Mouse (Mus musculus): Measurements from ENCODE around the gene Mosmo. TPM values are rescaled to one million over a fixed set of nuclear protein-coding genes. Genes with fewer than 3 reads are reported as not detected.

Gene Mosmo
- polyA plus RNA-seq, 1 experiment from 2014 or later = 13.3 TPM

- ATAC-seq (ENCODE audit: insufficient read depth, low FRiP score, low TSS enrichment) (no peak), DNase-seq (ENCODE audit: low spot score) (no peak)
- Histone ChIP-seq H3K4me1 (ENCODE audit: control insufficient read depth, insufficient read depth, low read length) (no peaks in the 10 kb centered on the region), H3K9ac (ENCODE audit: low read length) (no peak within 1 kb of the TSS), H3K4me3 (ENCODE audit: low read depth, low read length) (no peak within 1 kb of the TSS), H3K4me2 (ENCODE audit: low read depth) (no peak within 1 kb of the TSS), H3K27ac (ENCODE audit: low read depth, low read length) (no peak within 1 kb of the TSS), H3K9me3 (ENCODE audit: control insufficient read depth, low read length) (no peaks in the 10 kb centered on the region), H3K27me3 (ENCODE audit: control insufficient read depth, insufficient read depth, low read length) (no peaks in the 10 kb centered on the region), H3K36me3 (ENCODE audit: control insufficient read depth, insufficient read depth, low read length) (no peaks in the 10 kb centered on the region)
- 76% methylated on average over 6 of the region's 6 CpGs for WGBS
These were observed 61.6 kb downstream of the Mosmo start, which contains the start of gene Vwa3a for GRCm38 (mm10) chr7:120739018-120739417. TSS of gene Vwa3a (plus strand) at chr7:120739318.

- Histone ChIP-seq H3K27ac (ENCODE audit: low read depth, low read length) (no peak overlapping the region), H3K4me1 (ENCODE audit: control insufficient read depth, insufficient read depth, low read length) (no peaks in the 10 kb centered on the region), H3K4me2 (ENCODE audit: low read depth) (no peak overlapping the region), H3K9ac (ENCODE audit: low read length) (no peak overlapping the region), H3K36me3 (ENCODE audit: control insufficient read depth, insufficient read depth, low read length) (no peaks in the 10 kb centered on the region), H3K4me3 (ENCODE audit: low read depth, low read length) (no peak overlapping the region), H3K9me3 (ENCODE audit: control insufficient read depth, low read length) (no peaks in the 10 kb centered on the region), H3K27me3 (ENCODE audit: control insufficient read depth, insufficient read depth, low read length) (no peaks in the 10 kb centered on the region)
- WGBS = 18% methylated on average over 5 of the region's 5 CpGs
- ATAC-seq (ENCODE audit: insufficient read depth, low FRiP score, low TSS enrichment) = no peak
- DNase-seq (ENCODE audit: low spot score) = no peak
These were observed 62.2 kb downstream of the Mosmo start for GRCm38 (mm10) chr7:120739558-120740101.

- Histone ChIP-seq H3K27me3 (ENCODE audit: control insufficient read depth, insufficient read depth, low read length) (no peaks in the 10 kb centered on the region), H3K9ac (ENCODE audit: low read length) (no peak overlapping the region), H3K9me3 (ENCODE audit: control insufficient read depth, low read length) (no peaks in the 10 kb centered on the region), H3K4me2 (ENCODE audit: low read depth) (no peak overlapping the region), H3K36me3 (ENCODE audit: control insufficient read depth, insufficient read depth, low read length) (no peaks in the 10 kb centered on the region), H3K27ac (ENCODE audit: low read depth, low read length) (no peak overlapping the region), H3K4me1 (ENCODE audit: control insufficient read depth, insufficient read depth, low read length) (no peaks in the 10 kb centered on the region), H3K4me3 (ENCODE audit: low read depth, low read length) (no peak overlapping the region)
- DNase-seq (ENCODE audit: low spot score) (no peak), ATAC-seq (ENCODE audit: insufficient read depth, low FRiP score, low TSS enrichment) (no peak)
- WGBS = 75% methylated on average over 14 of the region's 14 CpGs
These were observed 66.2 kb downstream of the Mosmo start for GRCm38 (mm10) chr7:120743366-120744351.

- Histone ChIP-seq H3K9me3 (ENCODE audit: control insufficient read depth, low read length) (no peaks in the 10 kb centered on the region), H3K36me3 (ENCODE audit: control insufficient read depth, insufficient read depth, low read length) (no peaks in the 10 kb centered on the region), H3K4me3 (ENCODE audit: low read depth, low read length) (no peak overlapping the region), H3K27ac (ENCODE audit: low read depth, low read length) (no peak overlapping the region), H3K27me3 (ENCODE audit: control insufficient read depth, insufficient read depth, low read length) (no peaks in the 10 kb centered on the region), H3K4me2 (ENCODE audit: low read depth) (no peak overlapping the region), H3K4me1 (ENCODE audit: control insufficient read depth, insufficient read depth, low read length) (no peaks in the 10 kb centered on the region), H3K9ac (ENCODE audit: low read length) (no peak overlapping the region)
- 93% methylated on average over 6 of the region's 6 CpGs for WGBS
- ATAC-seq (ENCODE audit: insufficient read depth, low FRiP score, low TSS enrichment) (no peak), DNase-seq (ENCODE audit: low spot score) (no peak)
These were observed 67.2 kb downstream of the Mosmo start for GRCm38 (mm10) chr7:120744606-120745005.

GRCm38 (mm10) chr7:120746029-120746428 lies 68.6 kb downstream of the Mosmo start:
- H3K4me2 ChIP-seq (ENCODE audit: low read depth) = no peak overlapping the region
- no peak overlapping the region for H3K27ac ChIP-seq (ENCODE audit: low read depth, low read length)
- no peak overlapping the region for H3K4me3 ChIP-seq (ENCODE audit: low read depth, low read length)
- WGBS = 88% methylated on average over 3 of the region's 3 CpGs
- no peaks in the 10 kb centered on the region for H3K27me3 ChIP-seq (ENCODE audit: control insufficient read depth, insufficient read depth, low read length)
- DNase-seq (ENCODE audit: low spot score) (no peak), ATAC-seq (ENCODE audit: insufficient read depth, low FRiP score, low TSS enrichment) (no peak)
- no peaks in the 10 kb centered on the region for H3K36me3 ChIP-seq (ENCODE audit: control insufficient read depth, insufficient read depth, low read length)
- H3K9ac ChIP-seq (ENCODE audit: low read length) = no peak overlapping the region
- no peaks in the 10 kb centered on the region for H3K4me1 ChIP-seq (ENCODE audit: control insufficient read depth, insufficient read depth, low read length)
- no peaks in the 10 kb centered on the region for H3K9me3 ChIP-seq (ENCODE audit: control insufficient read depth, low read length)

- no peak overlapping the region for H3K4me3 ChIP-seq (ENCODE audit: low read depth, low read length)
- 89% methylated on average over 5 of the region's 5 CpGs for WGBS
- no peak for DNase-seq (ENCODE audit: low spot score)
These were observed 69.4 kb downstream of the Mosmo start for GRCm38 (mm10) chr7:120746821-120747220.

GRCm38 (mm10) chr7:120748478-120748877 lies 71.1 kb downstream of the Mosmo start:
- H3K36me3 ChIP-seq (ENCODE audit: control insufficient read depth, insufficient read depth, low read length) = no peaks in the 10 kb centered on the region
- no peak overlapping the region for H3K4me2 ChIP-seq (ENCODE audit: low read depth)
- no peak for DNase-seq (ENCODE audit: low spot score)
- ATAC-seq (ENCODE audit: insufficient read depth, low FRiP score, low TSS enrichment) = no peak
- no peaks in the 10 kb centered on the region for H3K27me3 ChIP-seq (ENCODE audit: control insufficient read depth, insufficient read depth, low read length)
- H3K9me3 ChIP-seq (ENCODE audit: control insufficient read depth, low read length) = no peaks in the 10 kb centered on the region
- H3K9ac ChIP-seq (ENCODE audit: low read length) = no peak overlapping the region
- no peak overlapping the region for H3K27ac ChIP-seq (ENCODE audit: low read depth, low read length)
- no peaks in the 10 kb centered on the region for H3K4me1 ChIP-seq (ENCODE audit: control insufficient read depth, insufficient read depth, low read length)
- no peak overlapping the region for H3K4me3 ChIP-seq (ENCODE audit: low read depth, low read length)

More at GRCm38 (mm10) chr7:120746821-120747220, 69.4 kb downstream of the Mosmo start:
- H3K27me3 ChIP-seq (ENCODE audit: control insufficient read depth, insufficient read depth, low read length) = no peaks in the 10 kb centered on the region
- H3K9me3 ChIP-seq (ENCODE audit: control insufficient read depth, low read length) = no peaks in the 10 kb centered on the region
- H3K9ac ChIP-seq (ENCODE audit: low read length) = no peak overlapping the region
- no peaks in the 10 kb centered on the region for H3K4me1 ChIP-seq (ENCODE audit: control insufficient read depth, insufficient read depth, low read length)
- H3K27ac ChIP-seq (ENCODE audit: low read depth, low read length) = no peak overlapping the region
- H3K36me3 ChIP-seq (ENCODE audit: control insufficient read depth, insufficient read depth, low read length) = no peaks in the 10 kb centered on the region
- no peak overlapping the region for H3K4me2 ChIP-seq (ENCODE audit: low read depth)
- no peak for ATAC-seq (ENCODE audit: insufficient read depth, low FRiP score, low TSS enrichment)

GRCm38 (mm10) chr7:120751330-120751729 lies 73.9 kb downstream of the Mosmo start:
- no peaks in the 10 kb centered on the region for H3K4me1 ChIP-seq (ENCODE audit: control insufficient read depth, insufficient read depth, low read length)
- no peak overlapping the region for H3K4me2 ChIP-seq (ENCODE audit: low read depth)
- DNase-seq (ENCODE audit: low spot score) = no peak
- H3K36me3 ChIP-seq (ENCODE audit: control insufficient read depth, insufficient read depth, low read length) = no peaks in the 10 kb centered on the region
- H3K4me3 ChIP-seq (ENCODE audit: low read depth, low read length) = no peak overlapping the region
- no peak overlapping the region for H3K27ac ChIP-seq (ENCODE audit: low read depth, low read length)
- no peak overlapping the region for H3K9ac ChIP-seq (ENCODE audit: low read length)
- ATAC-seq (ENCODE audit: insufficient read depth, low FRiP score, low TSS enrichment) = no peak
- H3K9me3 ChIP-seq (ENCODE audit: control insufficient read depth, low read length) = no peaks in the 10 kb centered on the region
- H3K27me3 ChIP-seq (ENCODE audit: control insufficient read depth, insufficient read depth, low read length) = no peaks in the 10 kb centered on the region

GRCm38 (mm10) chr7:120751906-120752305 lies 74.5 kb downstream of the Mosmo start:
- H3K27me3 ChIP-seq (ENCODE audit: control insufficient read depth, insufficient read depth, low read length) = no peaks in the 10 kb centered on the region
- 81% methylated on average over 7 of the region's 7 CpGs for WGBS
- H3K4me3 ChIP-seq (ENCODE audit: low read depth, low read length) = no peak overlapping the region
- H3K4me1 ChIP-seq (ENCODE audit: control insufficient read depth, insufficient read depth, low read length) = no peaks in the 10 kb centered on the region
- no peak for DNase-seq (ENCODE audit: low spot score)
- H3K9ac ChIP-seq (ENCODE audit: low read length) = no peak overlapping the region
- no peaks in the 10 kb centered on the region for H3K9me3 ChIP-seq (ENCODE audit: control insufficient read depth, low read length)
- H3K36me3 ChIP-seq (ENCODE audit: control insufficient read depth, insufficient read depth, low read length) = no peaks in the 10 kb centered on the region
- no peak overlapping the region for H3K4me2 ChIP-seq (ENCODE audit: low read depth)
- ATAC-seq (ENCODE audit: insufficient read depth, low FRiP score, low TSS enrichment) = no peak
- H3K27ac ChIP-seq (ENCODE audit: low read depth, low read length) = no peak overlapping the region

Data from neural tube, embryonic 11.5 days (tissue).